Mouse (Mus musculus): ENCODE data around the gene Msantd3. TPM values are rescaled to one million over a fixed set of nuclear protein-coding genes. Genes with fewer than 3 reads are reported as not detected.

Msantd3 gene
- polyA plus RNA-seq, 1 experiment = 4.6 TPM

GRCm38 (mm10) chr4:48579475-48580110, 39.9 kb downstream of the Msantd3 start:
- H3K27me3 ChIP-seq (replicated peaks; ENCODE audit: control insufficient read depth, insufficient read depth, low read length) = no peaks in the 10 kb centered on the region
- DNase-seq = no peak
- TF ChIP-seq POLR2A (IDR thresholded peaks at IDR 0.05; ENCODE audit: low read depth, low read length) (no peak), CTCF (conservative IDR thresholded peaks at IDR 0.05; ENCODE audit: insufficient read depth, insufficient read length, low read depth, low read length) (no peak)
- H3K36me3 ChIP-seq (ENCODE audit: control insufficient read depth, insufficient read depth, low read length) = no peaks in the 10 kb centered on the region
- H3K4me3 ChIP-seq (ENCODE audit: insufficient read depth, low read depth, low read length) = no peak overlapping the region
- no peaks in the 10 kb centered on the region for H3K4me1 ChIP-seq (ENCODE audit: control insufficient read depth, insufficient read depth, low read length)
- 75% methylated on average over 6 of the region's 6 CpGs for WGBS
- no peak overlapping the region for H3K27ac ChIP-seq (ENCODE audit: insufficient read depth, low read depth, low read length)

- 42% methylated on average over 2 of the region's 2 CpGs for WGBS
These were observed 41.5 kb downstream of the Msantd3 start for GRCm38 (mm10) chr4:48581201-48581600.

GRCm38 (mm10) chr4:48581993-48582392, 42.3 kb downstream of the Msantd3 start:
- WGBS = 65% methylated on average over 3 of the region's 3 CpGs
- DNase-seq = no peak

More at GRCm38 (mm10) chr4:48581201-48581600, 41.5 kb downstream of the Msantd3 start:
- DNase-seq = no peak
- Histone ChIP-seq H3K36me3 (ENCODE audit: control insufficient read depth, insufficient read depth, low read length) (no peaks in the 10 kb centered on the region), H3K4me1 (ENCODE audit: control insufficient read depth, insufficient read depth, low read length) (0 out of 2 replicates have a peak, but pooled peaks cover 2% of the 10 kb centered on the region), H3K27ac (ENCODE audit: insufficient read depth, low read depth, low read length) (no peak overlapping the region), H3K4me3 (ENCODE audit: insufficient read depth, low read depth, low read length) (no peak overlapping the region), H3K27me3 (replicated peaks; ENCODE audit: control insufficient read depth, insufficient read depth, low read length) (0 out of 2 replicates have a peak, but pooled peaks cover 2% of the 10 kb centered on the region)
- TF ChIP-seq CTCF (conservative IDR thresholded peaks at IDR 0.05; ENCODE audit: insufficient read depth, insufficient read length, low read depth, low read length) = no peak
- TF ChIP-seq POLR2A (IDR thresholded peaks at IDR 0.05; ENCODE audit: low read depth, low read length) = no peak

GRCm38 (mm10) chr4:48582941-48583340, 43.2 kb downstream of the Msantd3 start:
- Histone ChIP-seq H3K4me3 (ENCODE audit: insufficient read depth, low read depth, low read length) (no peak overlapping the region), H3K27me3 (replicated peaks; ENCODE audit: control insufficient read depth, insufficient read depth, low read length) (peaks cover 2% of the 10 kb centered on the region; the same call in 1 of the 2 replicates), H3K36me3 (ENCODE audit: control insufficient read depth, insufficient read depth, low read length) (no peaks in the 10 kb centered on the region), H3K4me1 (ENCODE audit: control insufficient read depth, insufficient read depth, low read length) (0 out of 2 replicates have a peak, but pooled peaks cover 2% of the 10 kb centered on the region), H3K27ac (ENCODE audit: insufficient read depth, low read depth, low read length) (no peak overlapping the region)
- 86% methylated on average over 2 of the region's 2 CpGs for WGBS
- DNase-seq = no peak
- TF ChIP-seq CTCF (conservative IDR thresholded peaks at IDR 0.05; ENCODE audit: insufficient read depth, insufficient read length, low read depth, low read length) = no peak
- no peak for TF ChIP-seq POLR2A (IDR thresholded peaks at IDR 0.05; ENCODE audit: low read depth, low read length)

More at GRCm38 (mm10) chr4:48581993-48582392, 42.3 kb downstream of the Msantd3 start:
- Histone ChIP-seq H3K27me3 (replicated peaks; ENCODE audit: control insufficient read depth, insufficient read depth, low read length) (0 out of 2 replicates have a peak, but pooled peaks cover 2% of the 10 kb centered on the region), H3K4me1 (ENCODE audit: control insufficient read depth, insufficient read depth, low read length) (0 out of 2 replicates have a peak, but pooled peaks cover 2% of the 10 kb centered on the region), H3K27ac (ENCODE audit: insufficient read depth, low read depth, low read length) (no peak overlapping the region), H3K4me3 (ENCODE audit: insufficient read depth, low read depth, low read length) (no peak overlapping the region), H3K36me3 (ENCODE audit: control insufficient read depth, insufficient read depth, low read length) (no peaks in the 10 kb centered on the region)
- TF ChIP-seq POLR2A (IDR thresholded peaks at IDR 0.05; ENCODE audit: low read depth, low read length) (no peak), CTCF (conservative IDR thresholded peaks at IDR 0.05; ENCODE audit: insufficient read depth, insufficient read length, low read depth, low read length) (no peak)

GRCm38 (mm10) chr4:48584421-48585240, 44.9 kb downstream of the Msantd3 start, which contains the start of gene Tmeff1:
TSS of gene Tmeff1 (plus strand) at chr4:48585174.
- TF ChIP-seq POLR2A (IDR thresholded peaks at IDR 0.05; ENCODE audit: low read depth, low read length) (no peak), CTCF (conservative IDR thresholded peaks at IDR 0.05; ENCODE audit: insufficient read depth, insufficient read length, low read depth, low read length) (no peak)
- 0 out of 2 replicates have a peak, but pooled peaks cover 2% of the 10 kb centered on the region for H3K4me1 ChIP-seq (ENCODE audit: control insufficient read depth, insufficient read depth, low read length)
- WGBS = 3% methylated on average over 63 of the region's 64 CpGs
- peak; percentile 3 for DNase-seq
- H3K27me3 ChIP-seq (replicated peaks; ENCODE audit: control insufficient read depth, insufficient read depth, low read length) = peaks cover 2% of the 10 kb centered on the region; the same call in 1 of the 2 replicates
- no peak within 1 kb of the TSS for H3K27ac ChIP-seq (ENCODE audit: insufficient read depth, low read depth, low read length)
- H3K4me3 ChIP-seq (ENCODE audit: insufficient read depth, low read depth, low read length) = peak within 1 kb of the TSS; percentile 74
- no peaks in the 10 kb centered on the region for H3K36me3 ChIP-seq (ENCODE audit: control insufficient read depth, insufficient read depth, low read length)

GRCm38 (mm10) chr4:48585241-48586098, 45.7 kb downstream of the Msantd3 start:
- peak overlapping the region; percentile 74 for H3K4me3 ChIP-seq (ENCODE audit: insufficient read depth, low read depth, low read length)
- no peak for TF ChIP-seq POLR2A (IDR thresholded peaks at IDR 0.05; ENCODE audit: low read depth, low read length)
- TF ChIP-seq CTCF (conservative IDR thresholded peaks at IDR 0.05; ENCODE audit: insufficient read depth, insufficient read length, low read depth, low read length) = no peak
- WGBS = under 1% methylated on average over 85 of the region's 92 CpGs
- H3K36me3 ChIP-seq (ENCODE audit: control insufficient read depth, insufficient read depth, low read length) = no peaks in the 10 kb centered on the region
- DNase-seq = peak; percentile 38
- 0 out of 2 replicates have a peak, but pooled peaks cover 2% of the 10 kb centered on the region for H3K4me1 ChIP-seq (ENCODE audit: control insufficient read depth, insufficient read depth, low read length)
- no peak overlapping the region for H3K27ac ChIP-seq (ENCODE audit: insufficient read depth, low read depth, low read length)
- H3K27me3 ChIP-seq (replicated peaks; ENCODE audit: control insufficient read depth, insufficient read depth, low read length) = peaks cover 2% of the 10 kb centered on the region; the same call in 1 of the 2 replicates

All from kidney, adult 2 months (tissue).